Mouse (Mus musculus) 3134 (cell line): Measurements from ENCODE around the gene Chst5.

Source experiments
- DNase-seq: peaks from one replicate; pipeline ENCODE4 v3.0.0-alpha.2; 2011; ENCODE audit warnings: low spot score; ENCODE audit not compliant: insufficient read length; ENCODE audit errors: extremely low read depth

Gene Chst5

DNA sequence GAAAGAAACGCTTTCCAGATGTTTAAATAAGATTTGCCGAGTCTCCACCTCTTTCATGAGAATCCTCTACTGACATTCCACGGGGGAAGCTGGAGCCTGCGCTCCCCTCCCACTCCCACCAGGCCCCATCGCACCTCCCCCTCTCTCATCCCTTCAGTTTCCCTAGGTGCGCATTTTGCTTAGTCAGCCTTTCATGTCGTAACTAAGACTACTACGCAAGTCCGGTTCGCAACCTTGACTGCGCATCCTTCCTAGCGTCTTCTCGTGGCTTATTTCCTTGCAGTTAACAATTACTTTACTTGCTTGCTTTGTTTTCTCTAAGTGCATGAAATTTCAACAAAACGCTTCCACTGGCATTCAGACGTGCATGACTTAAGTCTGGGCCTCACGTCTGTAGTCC, 21.5 kb upstream of the Chst5 start:
- no peak for DNase-seq

DNA sequence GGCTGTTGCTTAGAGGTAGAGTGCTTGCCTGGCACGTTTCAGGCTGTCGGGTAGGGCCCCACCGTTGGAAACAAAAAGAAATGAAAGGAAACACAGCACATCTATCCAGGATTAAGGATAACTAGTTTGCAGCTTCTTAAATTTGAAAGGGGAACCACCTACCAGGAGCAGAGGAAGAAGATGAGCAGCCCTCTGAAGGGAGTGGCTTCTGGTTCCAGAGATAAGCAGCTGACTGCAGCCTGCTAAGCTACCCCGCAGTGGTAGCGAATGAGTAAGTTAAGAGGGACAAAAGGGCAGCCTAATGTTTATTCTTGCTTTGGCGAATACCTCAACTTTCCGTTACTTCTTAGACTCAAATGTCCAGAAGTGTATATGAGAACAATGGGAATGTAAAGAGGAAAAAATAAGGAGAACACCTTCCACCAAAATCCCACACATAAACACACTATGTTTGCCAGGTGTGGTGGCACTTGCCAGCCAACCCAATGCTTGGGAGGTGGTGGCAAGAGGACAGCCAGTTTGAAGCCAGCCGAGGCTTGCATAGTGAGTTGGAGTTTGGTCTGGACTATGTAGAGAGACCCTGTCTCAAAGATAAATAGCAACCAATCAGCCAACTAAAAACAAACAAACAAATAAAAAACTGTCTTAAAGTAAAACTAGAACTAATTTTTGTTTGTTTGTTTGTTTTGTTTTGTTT, 19.5 kb upstream of the Chst5 start:
- no peak for DNase-seq

DNA sequence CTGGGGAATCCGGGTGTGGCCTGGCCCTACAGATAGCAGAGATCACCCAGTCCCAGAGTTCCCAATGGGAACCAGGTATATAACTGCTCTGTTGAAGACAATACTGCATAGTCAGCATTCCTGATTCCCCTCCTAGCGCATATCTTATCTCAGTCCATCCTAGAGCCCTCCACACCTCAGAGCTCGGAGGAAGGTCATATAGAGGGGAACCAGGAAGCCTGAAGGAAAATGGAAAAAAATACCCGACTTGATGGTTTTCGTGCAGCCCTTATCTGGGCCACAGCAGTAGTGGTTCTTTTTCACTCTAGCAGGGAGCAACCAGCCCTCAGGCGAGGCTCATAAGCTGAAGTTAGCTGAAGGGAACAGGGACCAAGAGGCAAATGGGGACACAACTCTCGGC, 14.7 kb upstream of the Chst5 start:
- no peak for DNase-seq

DNA sequence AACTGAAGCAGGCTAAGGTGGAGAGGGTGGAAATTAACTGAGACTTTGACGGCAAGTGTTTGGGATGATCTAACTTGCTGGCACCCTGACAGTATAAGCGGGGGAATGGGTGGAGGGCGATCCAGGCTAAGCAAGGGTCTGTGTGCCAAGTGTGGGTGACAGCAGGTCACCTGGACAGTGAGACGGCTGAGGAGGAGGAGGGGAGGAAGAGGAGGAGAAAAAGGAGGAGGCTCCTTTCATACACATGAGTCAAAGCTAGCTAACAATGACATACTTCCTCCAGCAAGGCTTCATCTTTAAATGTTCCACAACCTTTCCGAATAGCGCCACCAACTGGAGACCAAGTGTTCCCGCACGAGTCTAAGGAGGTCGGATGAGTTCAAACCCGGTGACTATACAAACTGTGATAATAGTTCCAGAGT, 13.1 kb upstream of the Chst5 start:
- DNase-seq: peak; percentile 68

DNA sequence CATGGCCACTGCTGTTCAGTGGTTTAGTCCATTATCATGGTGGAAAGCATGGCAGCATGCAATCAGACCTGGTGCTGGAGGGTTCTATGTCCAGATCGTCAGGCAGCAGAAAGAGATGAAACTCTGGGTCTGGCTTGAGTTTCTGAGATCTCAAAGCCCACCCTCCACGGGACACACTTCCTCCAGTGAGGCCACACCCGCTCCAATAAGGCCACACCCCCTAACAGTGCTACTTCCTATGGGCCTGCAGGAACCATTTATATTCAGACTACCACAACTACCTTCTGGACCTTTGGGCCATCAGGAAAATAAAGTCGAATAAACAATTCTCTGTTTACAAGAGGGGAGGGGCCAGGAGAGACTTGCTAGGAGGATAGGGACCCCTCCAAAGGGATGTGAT, 10.7 kb upstream of the Chst5 start:
- DNase-seq: no peak

DNA sequence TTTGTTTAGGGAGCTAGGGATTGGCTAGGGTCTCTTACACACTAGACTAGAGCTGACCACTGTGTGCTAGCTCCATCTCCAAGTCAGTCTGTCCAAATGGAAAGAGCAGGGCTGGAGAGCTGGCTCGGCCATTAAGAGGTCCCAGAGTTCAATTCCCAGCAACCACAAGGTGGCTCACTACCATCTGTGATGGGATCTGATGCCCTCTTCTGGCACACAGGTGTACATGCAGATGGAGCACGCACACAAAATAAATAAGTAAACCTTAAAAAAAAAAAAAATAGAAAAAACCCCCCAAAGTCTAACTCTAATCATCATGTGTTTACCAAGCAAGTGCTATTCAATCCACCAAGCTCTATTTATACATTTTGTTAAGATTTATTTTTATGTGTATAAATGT, 9.4 kb upstream of the Chst5 start:
- no peak for DNase-seq

DNA sequence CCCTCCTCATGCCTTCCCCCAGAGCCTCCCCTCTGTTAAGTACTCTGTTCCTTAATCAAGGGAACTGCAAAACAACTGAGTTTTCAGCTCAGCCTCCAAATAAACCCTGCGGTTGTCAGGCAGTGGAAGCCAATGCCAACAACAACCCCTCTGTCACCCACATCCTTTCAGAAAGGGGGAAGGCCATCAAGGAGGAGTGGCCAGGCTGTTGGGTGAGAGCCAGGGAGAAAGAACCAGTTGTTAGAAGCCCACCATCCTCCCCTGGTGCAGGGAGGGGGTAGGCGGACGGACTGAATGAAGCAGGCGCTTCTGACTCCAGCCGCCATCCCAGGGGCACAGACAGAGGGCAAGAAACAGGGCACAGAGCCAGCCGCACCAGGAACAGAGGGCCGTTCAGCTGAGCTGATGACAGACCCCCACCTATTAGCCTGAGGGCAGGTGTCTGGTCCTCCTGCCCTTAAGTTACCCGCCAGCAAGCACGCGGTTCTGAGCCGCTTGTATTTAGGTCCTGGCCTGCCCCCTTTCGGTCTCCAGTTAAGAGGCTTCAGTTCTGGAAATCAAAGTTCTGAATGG, 2.7 kb upstream of the Chst5 start:
- no peak for DNase-seq

DNA sequence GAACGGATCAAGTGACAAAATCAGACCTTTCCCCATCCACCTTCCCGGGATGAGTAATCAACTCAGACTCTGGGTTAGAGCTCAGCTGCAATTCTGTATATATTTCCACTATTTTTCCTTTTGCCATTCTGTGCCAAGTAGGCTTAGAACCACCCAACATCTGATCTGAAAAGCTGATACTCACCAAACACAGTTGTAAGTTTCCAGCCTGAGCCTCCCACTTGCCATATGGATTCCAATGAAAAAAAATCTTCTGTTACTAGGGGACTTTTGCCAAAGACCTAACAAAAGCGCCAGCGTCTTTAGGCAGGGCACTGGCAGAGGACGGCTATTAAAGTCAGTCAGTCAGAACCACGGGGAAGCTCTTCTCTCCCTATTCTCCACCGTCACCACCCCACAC, 1.3 kb upstream of the Chst5 start:
- no peak for DNase-seq

DNA sequence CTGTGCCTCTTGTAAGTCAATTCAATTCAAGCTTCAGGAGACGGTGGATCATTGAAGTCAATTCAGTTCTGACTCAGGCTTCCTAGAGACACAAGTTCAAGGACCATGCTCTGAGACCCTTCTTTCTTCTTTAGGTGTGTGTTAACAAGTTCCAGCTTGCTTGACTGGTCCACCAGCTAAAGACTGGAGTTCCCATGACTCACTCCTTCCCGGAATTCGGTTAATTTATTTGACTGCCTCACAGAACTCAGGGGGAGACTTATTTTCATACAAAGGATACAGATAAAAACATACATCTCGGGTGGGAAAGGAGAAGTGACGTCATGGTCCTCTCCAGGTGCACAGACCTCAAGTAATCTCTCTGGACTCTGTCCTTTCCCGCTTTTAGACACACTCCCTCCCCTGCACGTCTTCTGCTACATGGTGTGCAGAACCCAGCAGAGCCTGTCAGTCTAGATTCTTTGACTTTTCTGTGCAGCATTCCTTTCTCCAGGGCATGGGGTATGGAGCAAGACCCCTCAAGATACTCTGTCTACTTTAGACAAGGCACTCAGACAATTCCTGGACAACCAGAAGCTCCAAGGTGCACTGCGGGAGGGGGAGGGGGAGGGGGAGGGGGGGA, 4.6 kb downstream of the Chst5 start:
- no peak for DNase-seq

DNA sequence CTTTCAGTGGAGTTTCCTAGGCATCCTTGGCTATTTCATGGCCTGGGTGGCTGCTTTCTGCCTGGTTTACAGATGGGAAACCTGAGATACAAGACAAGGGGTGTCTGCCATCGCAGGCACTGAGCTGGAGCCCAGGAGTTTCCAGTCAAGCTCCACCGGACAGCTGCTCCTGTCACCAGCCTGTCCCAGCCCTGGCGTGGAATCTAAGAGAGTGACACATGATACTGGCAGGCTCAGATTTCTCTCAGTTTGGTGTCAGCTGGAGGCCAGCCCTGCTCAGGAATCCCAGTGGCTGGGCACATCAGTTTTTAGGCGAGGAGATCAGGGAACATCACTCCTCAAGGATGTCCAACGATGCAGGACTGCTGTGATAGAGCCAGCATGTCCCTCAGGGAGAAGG, 8.2 kb downstream of the Chst5 start:
- DNase-seq: peak; percentile 19

DNA sequence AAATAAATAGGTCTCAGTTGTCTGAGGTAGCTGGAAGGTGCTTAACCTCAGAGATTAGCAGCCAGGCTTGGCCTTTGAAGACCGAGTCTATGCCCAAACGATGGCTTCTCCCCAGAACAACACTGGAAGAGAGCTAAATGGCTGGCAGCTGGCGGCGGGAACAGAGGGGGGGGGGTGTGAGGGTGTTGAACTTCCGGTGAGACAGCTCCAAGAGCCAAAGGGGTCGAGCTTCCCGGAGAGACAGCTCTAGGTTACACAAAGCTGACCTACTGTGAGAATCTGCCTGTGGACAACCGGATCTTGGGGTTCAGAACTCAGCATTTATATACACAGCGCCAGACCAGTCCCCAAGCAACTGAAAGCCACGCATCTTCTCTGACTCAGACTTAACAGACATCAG, 11.7 kb downstream of the Chst5 start:
- no peak for DNase-seq

DNA sequence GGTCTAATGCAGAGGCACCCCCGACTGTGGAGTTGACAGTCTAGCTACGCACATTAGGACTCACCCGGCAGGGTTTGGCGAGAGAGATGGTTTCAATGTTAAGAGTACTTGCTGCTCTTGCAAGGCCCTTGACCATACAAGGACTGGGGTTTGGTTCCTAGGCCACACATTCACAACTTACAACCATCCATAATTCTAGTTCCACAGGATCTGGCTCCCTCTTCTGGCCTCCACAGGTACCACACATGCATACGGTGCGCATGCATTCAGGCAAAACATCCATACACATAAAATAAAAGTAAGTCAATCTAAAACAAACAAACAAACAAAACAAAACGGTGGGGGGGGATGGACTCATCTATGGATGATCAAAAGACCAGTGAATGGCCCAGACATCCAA, 15.3 kb downstream of the Chst5 start:
- DNase-seq: no peak

DNA sequence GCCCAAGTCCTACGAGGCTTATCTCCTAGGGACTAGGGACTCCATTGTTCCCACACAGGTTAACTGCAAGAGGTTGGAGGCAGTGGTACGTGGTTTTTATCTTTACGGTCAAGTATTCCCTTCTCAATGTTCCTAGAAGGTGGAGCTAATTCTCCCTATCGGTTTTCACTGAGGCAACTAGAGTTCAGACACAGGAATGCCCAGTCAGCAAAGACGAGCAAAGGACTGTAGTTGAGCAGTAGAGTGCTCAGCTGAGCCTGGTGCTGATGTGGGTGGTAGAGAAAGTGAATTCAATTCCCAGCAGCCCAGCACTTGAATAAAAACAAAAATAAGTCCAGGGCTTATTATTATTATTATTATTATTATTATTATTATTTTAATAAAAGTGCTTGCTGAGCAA, 17.6 kb downstream of the Chst5 start:
- DNase-seq: no peak

DNA sequence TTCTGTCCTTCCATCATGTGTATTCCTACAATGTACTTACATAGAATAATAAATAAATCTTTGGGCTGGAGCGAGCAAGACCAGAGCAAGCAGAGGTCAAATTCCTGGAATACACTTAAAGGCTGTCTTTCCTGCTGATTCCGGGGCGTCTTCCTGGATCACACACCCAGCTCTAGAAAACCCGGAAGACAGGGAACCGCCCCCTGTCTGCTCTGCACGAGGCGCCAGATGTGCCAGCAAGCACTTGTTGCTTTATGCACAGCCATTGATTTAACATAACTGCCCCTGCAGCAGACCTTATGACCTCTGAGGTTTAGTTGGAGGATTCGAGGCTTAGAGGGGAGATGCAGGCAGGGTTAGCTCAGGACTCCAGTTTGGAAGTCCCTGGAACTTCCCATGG, 18.3 kb downstream of the Chst5 start:
- DNase-seq: no peak

DNA sequence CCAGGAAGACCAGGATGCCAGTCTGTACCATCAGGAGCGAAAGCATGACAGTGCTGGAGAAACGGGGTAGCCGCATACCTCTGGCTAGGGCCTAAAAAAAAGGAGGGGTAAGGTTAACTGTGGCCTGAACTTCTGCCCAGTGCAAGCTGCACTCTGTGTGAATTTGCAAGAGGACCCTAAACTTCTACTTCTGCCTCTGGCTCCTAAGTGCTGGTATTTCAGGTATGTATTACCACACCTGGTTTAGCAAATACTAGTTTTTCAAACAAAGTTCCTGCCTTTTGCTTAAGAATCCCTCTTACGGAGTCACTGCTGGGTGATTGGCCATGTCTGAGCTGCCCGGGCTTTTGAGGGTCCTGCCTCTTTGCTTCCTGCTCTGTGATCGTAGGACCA, 19.3 kb downstream of the Chst5 start:
- no peak for DNase-seq

DNA sequence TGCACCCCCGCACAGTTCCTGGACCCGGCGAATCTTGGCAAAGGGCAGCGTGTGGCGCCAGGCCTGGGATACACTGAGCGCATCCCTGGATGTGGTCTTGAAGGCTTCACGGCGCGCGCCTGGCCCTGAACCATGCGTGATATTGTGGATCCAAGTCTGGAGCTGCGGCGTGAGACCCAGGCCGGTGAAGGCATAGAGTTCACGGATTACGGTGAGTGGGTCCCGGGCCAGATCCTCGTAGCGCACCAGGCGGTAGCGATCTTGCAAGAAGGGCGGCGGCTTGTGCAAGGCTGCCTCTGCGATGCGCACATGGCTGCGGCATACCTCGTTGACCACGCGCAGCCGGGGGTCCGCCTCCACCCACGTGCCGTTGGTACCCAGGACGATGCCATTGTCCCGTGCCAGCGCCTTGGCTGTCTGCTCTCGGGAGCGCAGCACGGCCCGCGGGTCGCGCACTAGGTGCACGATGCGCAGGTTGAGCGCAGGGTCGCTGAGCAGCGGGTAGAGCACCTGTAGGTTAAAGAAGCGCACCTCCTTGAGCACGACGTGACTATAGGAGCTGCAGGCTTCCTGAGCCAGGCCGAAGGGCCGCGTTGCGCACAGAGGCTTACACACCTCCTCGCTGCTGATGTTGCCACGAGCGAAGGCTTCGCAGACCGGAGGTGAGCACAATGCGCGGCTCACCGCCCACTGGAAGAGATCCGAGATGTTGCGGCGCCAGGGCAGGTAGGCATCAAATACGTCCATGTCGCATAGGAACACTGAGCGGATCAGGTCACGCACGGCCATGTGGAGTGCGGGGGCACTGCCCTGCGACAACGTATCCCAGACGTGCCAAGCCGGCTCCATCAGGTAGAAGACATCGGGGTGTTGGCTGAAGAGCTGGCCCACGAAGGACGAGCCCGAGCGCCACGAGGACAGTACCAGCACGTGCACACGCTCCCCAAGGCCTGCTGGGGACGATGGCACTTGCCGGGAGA, 20.0 kb downstream of the Chst5 start:
- DNase-seq: no peak

DNA sequence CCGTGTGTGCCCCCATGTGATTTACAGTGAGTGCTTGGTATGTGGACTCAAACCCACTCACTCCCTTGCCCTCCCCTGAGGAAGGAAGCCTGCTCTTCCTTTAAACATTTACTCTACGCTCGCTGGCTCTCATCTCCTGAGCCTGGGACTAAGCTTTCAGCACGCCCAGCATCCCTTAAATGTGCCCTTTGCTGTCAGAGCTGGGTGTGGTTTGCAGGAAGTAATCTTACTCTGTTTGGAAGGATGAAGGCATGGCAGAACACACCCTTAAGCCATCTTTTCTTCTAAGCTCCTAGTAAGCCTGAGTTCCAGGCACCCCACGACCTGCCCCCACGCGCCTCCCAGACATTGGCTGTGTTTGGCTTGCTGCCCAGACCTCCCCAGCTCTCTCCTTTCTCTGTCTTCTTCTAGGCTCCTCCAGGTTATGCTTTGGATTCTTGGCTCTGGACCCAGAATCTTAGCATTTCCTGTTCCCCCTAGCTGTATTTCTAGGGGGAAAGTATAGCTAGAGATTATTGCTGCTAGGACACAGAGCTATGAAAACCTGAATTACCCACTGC, 22.1 kb downstream of the Chst5 start:
- DNase-seq: no peak

DNA sequence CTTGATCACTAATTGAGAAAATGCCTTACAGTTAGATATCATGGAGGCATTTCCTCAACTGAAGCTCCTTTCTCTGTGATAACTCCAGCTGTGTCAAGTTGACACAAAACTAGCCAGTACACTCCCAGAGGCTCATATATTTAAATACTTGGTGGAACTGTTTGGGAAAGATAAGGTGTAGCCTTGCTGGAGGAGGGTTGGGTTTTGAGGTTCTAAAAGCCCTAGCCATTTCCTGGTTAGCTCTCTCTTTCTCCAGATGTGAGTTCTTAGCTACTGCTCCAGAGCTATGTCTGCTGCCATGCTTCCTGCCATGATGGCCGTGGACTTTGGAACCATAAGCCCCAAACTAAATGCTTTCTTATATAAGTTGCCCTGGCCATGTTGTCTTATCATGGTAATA, 22.8 kb downstream of the Chst5 start:
- no peak for DNase-seq

DNA sequence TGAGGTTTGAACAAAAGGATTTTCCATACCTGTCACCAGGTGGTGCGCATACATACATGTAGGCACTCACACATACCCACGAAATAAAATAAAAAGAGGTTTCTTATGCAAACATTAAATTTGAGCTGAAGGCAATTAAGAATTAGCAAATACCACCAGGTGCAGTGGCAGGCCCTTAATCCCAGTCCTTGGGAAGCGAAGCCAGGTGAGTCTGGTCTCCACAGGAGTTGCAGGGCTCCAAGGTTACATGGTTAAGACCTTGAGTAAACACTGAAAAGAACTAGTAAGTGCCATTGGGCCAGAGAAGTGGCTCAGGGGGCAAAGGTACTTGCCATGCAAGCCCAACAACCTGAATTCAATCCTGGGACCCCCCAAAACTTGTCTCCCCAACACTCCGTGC, 26.6 kb downstream of the Chst5 start:
- no peak for DNase-seq

DNA sequence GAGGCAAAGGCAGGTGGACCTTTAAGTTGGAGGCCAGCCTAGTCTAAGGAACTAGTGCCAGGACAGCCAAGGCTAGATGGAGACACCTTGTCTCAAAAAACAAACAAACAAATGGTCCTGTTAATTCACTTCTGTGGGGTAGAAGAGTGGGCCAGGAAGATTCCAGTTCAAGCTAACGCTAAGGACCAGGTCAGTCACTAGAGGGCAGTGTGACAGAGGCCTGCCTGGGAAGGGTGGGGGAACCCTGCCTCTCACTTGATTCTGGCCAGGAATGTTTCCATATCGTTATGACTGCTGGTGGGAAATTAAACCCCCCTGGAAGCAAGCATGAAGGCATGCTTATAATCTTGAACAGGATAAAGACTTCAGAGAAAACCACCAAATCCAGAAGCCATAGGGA, 28.7 kb downstream of the Chst5 start:
- DNase-seq: no peak

DNA sequence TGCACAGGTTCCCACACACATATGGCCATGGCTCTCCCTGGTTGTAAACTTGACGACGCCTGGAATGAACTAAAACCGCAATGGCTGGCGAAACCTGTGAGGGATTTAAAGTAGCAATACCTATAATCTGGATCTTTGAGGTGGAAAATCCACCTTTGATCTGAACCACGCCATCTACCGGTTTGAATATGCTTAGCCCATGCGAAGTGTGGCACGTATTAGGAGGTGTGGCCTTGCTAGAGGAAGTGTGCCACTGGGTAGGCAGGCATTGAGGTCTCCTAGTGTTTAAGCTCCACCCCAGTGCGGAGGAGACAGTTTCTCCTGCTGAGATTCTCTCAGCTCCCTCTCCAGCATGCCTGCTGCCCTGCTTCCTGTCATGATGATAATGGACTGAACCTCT, 32.5 kb downstream of the Chst5 start:
- DNase-seq: no peak
